Mouse (Mus musculus) urinary bladder, adult 18-20 months (tissue): ENCODE data around the gene Mpp2.

ENCODE experiments used
- DNase-seq, 2 experiments: peaks; one replicate each; pipeline ENCODE4 v3.0.0; 2022; ENCODE audit warnings: low spot score in 2 of 2, mixed read lengths in 2 of 2

Gene Mpp2

DNA sequence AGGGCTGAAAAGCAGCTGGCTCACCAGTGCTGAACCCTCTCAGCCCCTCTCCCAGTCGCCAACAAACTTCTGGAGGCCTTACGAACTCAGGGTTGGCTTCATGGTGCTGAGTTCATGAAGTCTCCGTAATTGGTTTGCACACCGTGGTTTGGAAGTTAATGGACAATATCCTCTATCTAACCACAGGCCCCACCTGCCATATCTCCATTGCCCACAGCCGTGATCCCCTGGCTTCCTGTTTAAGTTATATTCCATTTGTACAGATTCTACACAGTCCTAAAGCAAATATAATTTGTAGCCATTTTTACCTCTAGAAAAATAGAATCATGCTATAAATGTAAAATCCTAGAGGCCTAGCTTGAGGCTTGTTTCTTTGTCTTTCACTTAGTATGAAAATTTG lies 15.6 kb downstream of the Mpp2 start:
- no peak for DNase-seq

DNA sequence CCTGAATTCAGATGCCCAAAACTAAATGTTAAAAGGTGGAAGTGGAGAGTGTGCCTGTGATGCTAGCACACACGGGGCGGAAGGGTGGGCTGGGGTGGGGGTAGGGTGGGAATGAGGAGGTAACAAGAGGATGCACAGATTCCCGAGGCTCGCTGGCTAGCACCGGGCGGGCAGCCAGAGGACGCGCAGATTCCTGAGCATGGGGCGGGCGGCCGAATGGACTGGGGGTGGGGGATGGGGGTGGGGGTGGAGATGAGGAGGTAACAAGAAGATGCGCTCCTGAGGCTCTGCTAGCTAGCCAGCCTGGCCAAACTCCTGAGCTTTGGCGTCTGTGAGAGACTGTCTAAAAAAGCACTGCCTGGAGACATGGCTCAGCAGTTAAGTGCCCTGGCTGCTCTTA lies 17.9 kb downstream of the Mpp2 start:
- DNase-seq, result no peak

GRCm38 (mm10) chr11:102069633-102070032 lies 18.7 kb downstream of the Mpp2 start:
- no peak for DNase-seq

GRCm38 (mm10) chr11:102068969-102069368 lies 19.3 kb downstream of the Mpp2 start:
- no peak for DNase-seq

DNA sequence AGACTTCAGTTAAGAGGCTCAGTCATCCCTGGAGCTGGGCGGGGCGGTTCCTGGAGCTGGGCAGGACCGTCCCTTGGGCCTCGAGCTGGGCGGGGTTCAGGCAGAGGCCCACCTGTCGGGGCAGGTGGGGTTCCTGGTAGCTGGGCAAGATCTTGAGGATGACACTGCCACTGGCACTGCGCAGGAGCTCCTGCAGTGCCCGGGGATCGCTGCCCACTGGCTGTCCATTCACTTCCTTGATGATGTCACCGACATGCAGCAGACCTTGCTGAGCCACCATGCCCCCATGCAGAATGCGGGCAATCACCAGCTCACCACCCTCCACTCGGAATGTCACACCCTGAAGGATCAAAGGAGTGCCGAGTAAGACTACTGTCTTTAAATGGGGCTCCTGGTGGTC lies 25.2 kb downstream of the Mpp2 start:
- no peak for DNase-seq

GRCm38 (mm10) chr11:102061941-102062473 lies 26.3 kb downstream of the Mpp2 start:
- no peak for DNase-seq

GRCm38 (mm10) chr11:102061236-102061940 lies 26.9 kb downstream of the Mpp2 start:
- DNase-seq, result peak; percentile 63 to 74

- peak in 1 of 2 experiments; percentile 29 for DNase-seq
Observed at GRCm38 (mm10) chr11:102053847-102054246, 34.5 kb downstream of the Mpp2 start.

DNA sequence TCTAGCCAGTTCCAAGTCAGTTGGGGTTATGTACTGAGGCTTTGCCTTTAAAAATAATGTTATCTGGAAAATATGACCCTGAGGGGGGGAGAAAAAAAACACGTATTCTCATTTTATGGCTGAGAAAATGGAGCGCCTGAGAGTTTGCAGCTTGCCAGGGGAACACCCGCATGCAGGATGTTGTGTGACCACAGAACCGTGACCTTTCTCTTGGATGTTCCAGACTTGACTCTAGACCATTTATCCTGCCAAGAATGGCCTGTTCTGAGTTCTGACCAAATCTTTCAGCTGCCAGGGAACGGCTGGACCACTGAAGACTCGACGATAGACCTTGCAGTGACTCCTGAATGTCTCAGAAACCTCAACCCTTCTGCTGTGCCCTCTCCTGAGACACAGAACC lies 35.1 kb downstream of the Mpp2 start:
- DNase-seq, result no peak

GRCm38 (mm10) chr11:102052697-102053096 lies 35.6 kb downstream of the Mpp2 start:
- DNase-seq, result no peak

GRCm38 (mm10) chr11:102051954-102052353 lies 36.4 kb downstream of the Mpp2 start:
- DNase-seq, result no peak

GRCm38 (mm10) chr11:102051541-102051940 lies 36.8 kb downstream of the Mpp2 start:
- no peak for DNase-seq

GRCm38 (mm10) chr11:102049875-102050482 lies 38.3 kb downstream of the Mpp2 start:
- DNase-seq, result no peak

- no peak for DNase-seq
Observed at GRCm38 (mm10) chr11:102046607-102047006, 41.7 kb downstream of the Mpp2 start.

DNA sequence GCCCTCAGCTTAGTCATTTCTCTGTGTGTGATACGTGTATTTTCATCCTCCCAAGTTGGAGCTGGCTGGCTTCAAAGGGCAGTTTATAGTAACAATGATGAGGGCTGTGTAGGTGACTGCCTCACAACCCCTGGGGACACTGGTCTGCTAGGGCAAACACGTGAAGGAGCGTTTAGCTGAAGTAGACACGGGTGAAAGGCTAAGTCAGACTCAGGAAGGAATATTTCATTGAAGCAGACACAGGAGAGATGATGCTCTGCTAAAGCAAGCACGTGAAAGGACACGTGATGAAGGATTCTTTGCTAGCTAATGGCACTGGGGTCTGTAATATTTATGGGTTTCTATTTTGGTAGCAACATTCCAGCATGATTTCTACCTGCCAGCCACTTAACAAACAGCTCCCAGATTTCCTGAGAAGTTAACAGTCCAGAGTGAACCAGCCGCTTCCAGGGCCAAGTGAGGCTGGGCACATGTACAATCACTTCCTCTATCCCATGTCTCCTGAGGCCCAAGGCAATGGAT lies 43.6 kb downstream of the Mpp2 start:
- DNase-seq, result no peak

- DNase-seq, result no peak
Observed at GRCm38 (mm10) chr11:102043381-102043780, 44.9 kb downstream of the Mpp2 start.

GRCm38 (mm10) chr11:102042971-102043370 lies 45.3 kb downstream of the Mpp2 start:
- no peak for DNase-seq

- no peak for DNase-seq
Observed at GRCm38 (mm10) chr11:102041350-102041949, 46.9 kb downstream of the Mpp2 start, which contains the start of gene Cd300lg. Gene Cd300lg (plus strand): TSS chr11:102041509.

DNA sequence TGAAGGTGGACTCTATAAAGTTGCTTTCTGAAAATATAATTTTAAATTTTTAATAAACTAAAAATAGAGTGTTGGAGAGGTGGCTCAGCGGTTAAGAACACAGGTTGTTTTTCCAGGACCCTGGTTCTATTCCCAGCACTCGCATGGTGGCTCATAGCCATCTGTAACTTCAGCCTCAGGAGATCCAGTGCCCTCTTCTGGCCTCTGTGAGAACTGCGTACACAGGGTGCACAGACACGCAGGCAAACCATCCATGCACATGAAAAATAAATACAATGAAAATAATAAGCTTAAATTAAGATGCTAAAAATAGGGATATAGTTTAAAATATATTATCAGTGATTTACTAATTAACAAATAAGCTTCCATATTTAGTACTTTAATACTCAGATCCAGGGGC lies 47.7 kb downstream of the Mpp2 start:
- no peak for DNase-seq

- peak; percentile 71 to 82 for DNase-seq
Observed at GRCm38 (mm10) chr11:102040138-102040524, 48.2 kb downstream of the Mpp2 start.

GRCm38 (mm10) chr11:102039487-102040137 lies 48.7 kb downstream of the Mpp2 start:
- no peak for DNase-seq

GRCm38 (mm10) chr11:102037789-102038188 lies 50.5 kb downstream of the Mpp2 start:
- no peak for DNase-seq
